Mouse (Mus musculus) kidney, adult 2 months (tissue): ENCODE results near the gene Trappc10. TPM values are rescaled to one million over a fixed set of nuclear protein-coding genes. Genes with fewer than 3 reads are reported as not detected.

Source experiments
- DNase-seq: peaks from one replicate; pipeline ENCODE4 v3.0.0; 2021
- H3K27ac ChIP-seq: fragments of 200-500 bp; 2 replicates; pipeline ENCODE4 v1.5.1; 2012; ENCODE audit warnings: low read depth, low read length, control low read depth, inconsistent platforms; ENCODE audit not compliant: insufficient read depth
- H3K27me3 ChIP-seq: fragments of 200-500 bp; replicated peaks from 2 replicates; pipeline ENCODE4 v1.6.1; 2012; ENCODE audit warnings: mild to moderate bottlenecking, moderate library complexity, low read length, inconsistent platforms; ENCODE audit not compliant: control insufficient read depth, insufficient read depth
- H3K36me3 ChIP-seq: fragments of 200-500 bp; 2 replicates; pipeline ENCODE4 v1.6.1; 2012; ENCODE audit warnings: mild to moderate bottlenecking, moderate library complexity, low read length, inconsistent platforms; ENCODE audit not compliant: control insufficient read depth, insufficient read depth
- H3K4me1 ChIP-seq: fragments of 200-500 bp; 2 replicates; pipeline ENCODE4 v1.6.1; 2011; ENCODE audit warnings: low read length; ENCODE audit not compliant: control insufficient read depth, insufficient read depth
- H3K4me3 ChIP-seq: fragments of 200-500 bp; 2 replicates; pipeline ENCODE4 v1.5.1; 2011; ENCODE audit warnings: mild to moderate bottlenecking, low read depth, low read length, control low read depth; ENCODE audit not compliant: insufficient read depth
- CTCF ChIP-seq: fragments of 200-500 bp; conservative IDR thresholded peaks from 2 replicates; pipeline ENCODE4 v1.5.1; 2011; ENCODE audit warnings: low read depth, mild to moderate bottlenecking, control low read depth, low read length, moderate library complexity, mixed read lengths; ENCODE audit not compliant: insufficient read depth, insufficient read length
- POLR2A ChIP-seq: fragments of 200-500 bp; IDR thresholded peaks from one replicate; pipeline ENCODE4 v1.6.1; 2011; ENCODE audit warnings: low read depth, low read length, control low read depth
- WGBS: fragments of 180-500 bp; shearing (Covaris S2); methylation state at CpG from one replicate; pipeline ENCODE4 v1.1.7; 2018; 5-methylcytosine and 5-hydroxymethylcytosine counted together
- polyA plus RNA-seq: library from polyadenylated mRNA; depleted of rRNA; stranded (reverse); fragments of >200 nt; gene quantifications from 2 replicates; pipeline ENCODE4 v1.2.3, GENCODE M21; 2012; rRNA removed

Trappc10 gene
- polyA plus RNA-seq = 45.0 and 57.5 TPM in 2 replicates

- Histone ChIP-seq H3K36me3 (no peaks in the 10 kb centered on the region), H3K4me1 (peaks cover 7% of the 10 kb centered on the region; the same call in 1 of the 2 replicates), H3K4me3 (peak within 1 kb of the TSS; percentile 79), H3K27me3 (no peaks in the 10 kb centered on the region), H3K27ac (peak within 1 kb of the TSS; percentile 67)
- DNase-seq = peak; percentile 94
- 1% methylated on average over 74 of the region's 74 CpGs for WGBS
- no peak for TF ChIP-seq CTCF
- TF ChIP-seq POLR2A = no peak
Observed at GRCm38 (mm10) chr10:78244438-78245224, at the start of gene Trappc10. Gene Trappc10, minus strand, starts transcription at chr10:78244641.

GRCm38 (mm10) chr10:78293576-78293975 lies 49.1 kb upstream of the Trappc10 start:
- no peak for TF ChIP-seq POLR2A
- no peak for TF ChIP-seq CTCF
- peak overlapping the region; percentile 43; the same call in 1 of the 2 replicates for H3K27ac ChIP-seq
- peak; percentile 85 for DNase-seq
- H3K4me3 ChIP-seq = no peak overlapping the region
- H3K4me1 ChIP-seq = peaks cover 57% of the 10 kb centered on the region
- no peaks in the 10 kb centered on the region for H3K36me3 ChIP-seq
- WGBS = 26% methylated on average over 1 of the region's 1 CpGs
- H3K27me3 ChIP-seq = no peaks in the 10 kb centered on the region

GRCm38 (mm10) chr10:78292381-78292780 lies 47.9 kb upstream of the Trappc10 start:
- H3K4me1 ChIP-seq = peaks cover 53% of the 10 kb centered on the region
- 49% methylated on average over 5 of the region's 5 CpGs for WGBS

GRCm38 (mm10) chr10:78290730-78291535 lies 46.5 kb upstream of the Trappc10 start:
- 58% methylated on average over 8 of the region's 8 CpGs for WGBS
- H3K36me3 ChIP-seq = no peaks in the 10 kb centered on the region
- H3K27me3 ChIP-seq = no peaks in the 10 kb centered on the region
- H3K27ac ChIP-seq = no peak overlapping the region
- TF ChIP-seq POLR2A = no peak
- no peak for TF ChIP-seq CTCF
- H3K4me1 ChIP-seq = peaks cover 41% of the 10 kb centered on the region
- no peak overlapping the region for H3K4me3 ChIP-seq
- peak; percentile 51 for DNase-seq

More at GRCm38 (mm10) chr10:78292381-78292780, 47.9 kb upstream of the Trappc10 start:
- Histone ChIP-seq H3K27me3 (no peaks in the 10 kb centered on the region), H3K4me3 (no peak overlapping the region), H3K27ac (peak overlapping the region; percentile 32; the same call in 1 of the 2 replicates), H3K36me3 (no peaks in the 10 kb centered on the region)
- DNase-seq = peak; percentile 67
- no peak for TF ChIP-seq CTCF
- no peak for TF ChIP-seq POLR2A

GRCm38 (mm10) chr10:78288896-78289295 lies 44.5 kb upstream of the Trappc10 start:
- 97% methylated on average over 4 of the region's 4 CpGs for WGBS

GRCm38 (mm10) chr10:78288135-78288534 lies 43.7 kb upstream of the Trappc10 start:
- 72% methylated on average over 5 of the region's 5 CpGs for WGBS
- H3K27ac ChIP-seq = peak overlapping the region; percentile 11; the same call in 1 of the 2 replicates
- H3K36me3 ChIP-seq = no peaks in the 10 kb centered on the region
- H3K4me3 ChIP-seq = no peak overlapping the region
- TF ChIP-seq POLR2A = no peak
- TF ChIP-seq CTCF = no peak
- peaks cover 20% of the 10 kb centered on the region for H3K4me1 ChIP-seq
- DNase-seq = no peak
- no peaks in the 10 kb centered on the region for H3K27me3 ChIP-seq

More at GRCm38 (mm10) chr10:78288896-78289295, 44.5 kb upstream of the Trappc10 start:
- no peak overlapping the region for H3K27ac ChIP-seq
- H3K36me3 ChIP-seq = no peaks in the 10 kb centered on the region
- H3K4me3 ChIP-seq = no peak overlapping the region
- DNase-seq = no peak
- no peak for TF ChIP-seq POLR2A
- TF ChIP-seq CTCF = no peak
- no peaks in the 10 kb centered on the region for H3K27me3 ChIP-seq
- H3K4me1 ChIP-seq = peaks cover 27% of the 10 kb centered on the region

- Histone ChIP-seq H3K4me3 (no peak overlapping the region), H3K4me1 (peaks cover 15% of the 10 kb centered on the region), H3K36me3 (no peaks in the 10 kb centered on the region), H3K27me3 (no peaks in the 10 kb centered on the region), H3K27ac (peak overlapping the region; percentile 11; the same call in 1 of the 2 replicates)
- TF ChIP-seq CTCF (no peak), POLR2A (no peak)
- 44% methylated on average over 22 of the region's 22 CpGs for WGBS
- peak; percentile 73 for DNase-seq
Observed at GRCm38 (mm10) chr10:78287465-78288132, 43.2 kb upstream of the Trappc10 start.
